Mouse (Mus musculus) CD4-positive, CD25-positive, alpha-beta regulatory T cell, adult 2 months (primary cell): ENCODE measurements at regions not wholly inside any gene's neighbourhood (a gene's known extent, or its start where the extent isn't known, plus 50 kb on each side); places are given as distances from the start of the nearest gene placed in this dataset.
"Not testable (repeated sequence)": the region's sequence is repeated elsewhere in the genome, so short reads cannot be mapped to it uniquely, and the experiment has no call there.

Source experiments
- DNase-seq: peaks from one replicate; pipeline ENCODE4 v3.0.0-alpha.2; 2012; ENCODE audit warnings: low read depth, low spot score

DNA sequence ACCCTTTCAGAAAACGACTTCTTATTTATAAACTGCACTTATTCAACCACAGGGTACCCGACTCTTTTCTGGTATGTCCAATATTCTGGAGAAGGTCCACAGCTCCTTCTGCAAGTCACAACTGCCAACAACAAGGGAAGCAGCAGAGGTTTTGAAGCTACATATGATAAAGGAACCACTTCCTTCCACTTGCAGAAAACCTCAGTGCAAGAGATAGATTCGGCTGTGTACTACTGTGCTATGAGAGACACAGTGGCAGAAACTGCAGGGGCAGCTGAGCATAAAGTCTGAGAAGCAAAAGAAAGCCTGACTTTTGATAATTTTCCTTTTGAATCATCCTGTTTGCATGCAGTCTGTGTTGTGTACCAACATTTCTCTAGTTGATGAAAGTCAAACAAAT is 823.8 kb downstream of the Dad1 start:
- DNase-seq: not testable (repeated sequence)

DNA sequence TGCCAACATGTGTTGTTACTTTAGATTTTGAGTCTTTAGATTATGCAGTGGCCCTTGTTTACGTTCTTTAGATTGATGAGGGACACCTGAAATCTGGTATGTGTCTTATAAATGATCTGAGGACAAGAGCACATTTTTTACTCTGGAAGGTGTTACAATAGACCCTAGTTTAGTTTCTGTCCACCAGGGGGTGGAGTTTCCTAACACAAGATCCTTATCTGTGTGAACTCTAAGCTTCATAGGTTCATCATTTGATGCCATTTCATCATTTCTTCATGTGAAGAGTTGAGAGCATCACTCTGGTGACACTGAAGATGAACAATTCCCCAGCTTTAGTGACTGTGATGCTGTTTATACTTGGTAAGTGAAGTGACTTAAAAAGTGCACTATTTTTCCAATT is 825.5 kb downstream of the Dad1 start:
- DNase-seq: peak; percentile 1

DNA sequence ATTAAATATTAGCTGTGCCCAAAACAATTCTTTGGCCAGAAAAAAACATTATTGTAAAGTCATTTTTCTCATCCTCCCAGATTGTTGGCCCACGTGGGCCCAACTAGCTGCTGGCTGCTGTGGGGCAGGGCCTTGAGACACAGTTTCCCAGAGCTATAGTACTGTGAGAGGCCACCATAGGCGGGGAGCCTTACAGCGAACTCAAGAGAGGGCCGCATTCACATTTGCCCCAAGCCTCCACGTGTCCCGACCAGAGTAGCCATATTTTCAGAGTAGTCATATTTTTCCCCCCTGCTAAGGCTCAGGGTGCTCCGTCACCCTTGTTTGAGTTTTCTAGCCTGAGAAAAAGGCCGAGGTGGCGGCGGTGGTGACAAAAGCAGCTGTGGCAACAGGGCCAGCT is 826.3 kb downstream of the Dad1 start:
- DNase-seq: not testable (repeated sequence)

DNA sequence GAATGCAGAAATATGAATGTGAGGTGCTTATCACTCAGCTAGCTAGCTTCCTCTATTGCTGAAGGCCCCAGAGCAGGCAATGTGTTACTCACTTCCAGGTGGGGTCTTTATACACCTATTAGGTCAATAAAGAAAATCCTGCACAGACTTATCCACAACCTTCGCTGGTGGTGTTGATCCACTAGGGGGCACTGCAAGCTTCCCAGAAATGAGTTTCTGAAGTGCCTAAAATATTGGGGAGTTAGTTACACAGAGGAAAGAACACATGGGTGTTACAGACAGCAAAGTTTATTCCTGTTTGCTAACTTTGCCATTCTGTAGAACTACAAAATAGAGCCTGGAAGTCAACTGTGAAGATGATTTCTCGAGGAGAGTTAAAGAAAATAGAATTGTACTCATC is 836.9 kb downstream of the Dad1 start:
- DNase-seq: not testable (repeated sequence)

DNA sequence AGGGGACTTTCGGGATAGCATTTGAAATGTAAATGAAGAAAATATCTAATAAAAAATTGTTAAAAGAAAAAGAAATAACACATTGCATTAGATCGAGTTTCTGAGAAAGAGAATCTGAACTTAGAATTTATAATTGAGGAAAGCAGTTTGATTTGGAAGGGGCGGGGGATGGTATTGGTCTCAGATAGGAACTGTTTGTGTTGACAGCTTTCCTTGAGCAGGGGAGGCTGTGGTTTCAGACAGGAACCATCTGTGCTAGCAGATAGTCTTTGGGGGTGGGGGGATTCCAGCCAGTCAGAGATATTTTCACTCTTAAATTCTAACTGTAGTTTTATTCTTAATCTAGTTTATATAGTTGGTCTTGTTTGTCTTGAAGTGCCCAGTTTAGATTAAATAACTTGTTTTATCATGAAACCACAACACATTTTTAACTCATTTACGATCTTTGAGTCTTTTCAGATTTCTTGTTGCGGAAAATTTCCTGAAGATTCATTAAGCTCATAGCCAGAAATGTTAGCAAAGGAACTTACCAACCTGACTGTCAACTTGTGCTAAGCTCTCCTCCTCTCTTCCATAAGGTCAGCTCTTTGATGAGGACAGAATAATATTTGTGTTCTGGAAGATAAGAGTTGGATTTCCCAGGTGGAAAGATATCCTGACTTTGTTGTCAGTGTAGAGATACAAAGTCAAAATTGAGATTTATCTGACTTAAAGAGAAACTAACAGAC is 846.2 kb downstream of the Dad1 start:
- not testable (repeated sequence) for DNase-seq

DNA sequence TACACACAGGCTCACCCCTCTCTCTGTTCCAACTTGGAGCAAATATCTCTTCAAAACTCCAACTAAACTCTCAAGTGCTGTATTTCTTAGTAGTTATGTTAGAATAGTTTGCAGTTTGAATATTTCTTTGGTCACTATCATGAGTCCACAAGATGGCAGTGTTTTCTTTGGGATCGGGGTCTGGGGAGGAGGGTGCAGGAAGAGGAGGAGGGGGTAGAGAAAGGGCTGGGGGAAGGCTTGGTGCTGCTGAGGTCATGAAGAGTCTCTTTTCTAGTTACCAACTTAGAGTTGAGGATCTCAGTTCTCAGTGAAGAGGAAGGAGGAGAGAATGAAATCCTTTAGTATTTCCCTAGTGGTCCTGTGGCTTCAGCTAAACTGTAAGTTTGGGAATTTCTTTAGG is 863.6 kb downstream of the Dad1 start:
- not testable (repeated sequence) for DNase-seq

DNA sequence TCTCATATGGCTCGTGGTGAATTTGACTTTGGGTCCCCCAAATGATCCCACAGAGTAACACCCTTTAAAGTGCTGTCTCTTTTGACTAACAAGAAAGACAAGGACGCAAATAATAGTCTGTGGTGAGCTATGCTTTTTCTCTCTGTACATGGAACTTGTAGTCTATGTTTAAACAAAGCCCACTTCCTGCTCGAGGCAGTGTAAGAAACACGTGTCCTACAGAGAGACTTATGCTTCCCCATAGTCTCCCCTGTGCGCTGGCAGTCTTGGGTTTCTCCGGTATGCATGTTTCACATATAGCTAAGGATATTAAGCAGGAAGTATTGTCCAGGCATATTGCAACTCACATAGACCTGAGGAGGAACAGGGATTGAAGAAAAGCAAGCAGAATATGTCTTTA is 879.0 kb upstream of the Olfr1507 start:
- DNase-seq: peak; percentile 18

DNA sequence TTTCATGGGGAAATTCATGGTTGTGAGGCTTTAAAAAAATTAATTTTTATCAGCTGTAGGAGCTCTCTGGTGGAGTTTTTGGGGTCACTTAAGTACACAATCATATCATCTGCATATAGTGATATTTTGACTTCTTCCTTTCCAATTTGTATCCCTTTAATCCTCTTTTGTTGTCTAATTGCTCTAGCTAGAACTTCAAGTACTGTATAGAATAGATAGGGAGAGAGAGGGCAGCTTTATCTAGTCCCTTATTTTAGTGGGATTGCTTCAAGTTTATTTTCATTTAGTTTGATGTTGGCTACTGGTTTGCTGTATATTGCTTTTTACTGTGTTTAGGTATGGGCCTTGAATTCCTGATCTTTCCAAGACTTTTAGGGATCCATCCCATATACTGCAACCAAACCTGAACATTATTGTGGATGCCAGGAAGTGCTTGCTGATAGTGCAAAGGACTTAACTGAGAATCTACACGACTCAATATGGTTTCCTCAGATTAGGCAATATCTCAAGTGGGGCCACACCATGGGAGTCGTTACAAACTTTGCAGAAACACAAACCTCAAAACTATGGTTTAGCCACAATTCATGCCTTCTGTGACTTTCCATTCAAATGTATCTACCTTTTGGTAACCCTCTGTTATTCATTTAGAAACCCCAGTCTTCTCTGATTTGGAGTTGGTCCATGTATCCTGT is 878.4 kb upstream of the Olfr1507 start:
- not testable (repeated sequence) for DNase-seq

DNA sequence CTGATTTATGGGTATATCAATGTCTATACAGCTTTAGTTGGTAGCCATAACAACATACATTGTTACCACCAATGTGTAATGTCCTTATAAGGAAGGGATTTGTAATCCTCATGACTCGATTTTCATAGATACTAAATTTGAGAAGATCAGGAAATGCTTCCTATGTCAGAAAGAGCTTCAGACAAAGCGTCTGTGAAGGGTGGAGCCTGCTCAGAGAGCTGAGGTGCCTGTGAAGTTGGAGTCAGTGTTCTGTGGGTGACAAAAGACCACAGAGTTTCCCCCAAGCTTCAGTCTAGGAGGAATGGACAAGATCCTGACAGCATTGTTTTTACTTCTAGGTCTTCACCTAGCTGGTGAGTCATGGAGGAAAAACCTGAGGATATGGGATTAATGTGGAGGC is 874.2 kb upstream of the Olfr1507 start:
- DNase-seq: peak; percentile 36

DNA sequence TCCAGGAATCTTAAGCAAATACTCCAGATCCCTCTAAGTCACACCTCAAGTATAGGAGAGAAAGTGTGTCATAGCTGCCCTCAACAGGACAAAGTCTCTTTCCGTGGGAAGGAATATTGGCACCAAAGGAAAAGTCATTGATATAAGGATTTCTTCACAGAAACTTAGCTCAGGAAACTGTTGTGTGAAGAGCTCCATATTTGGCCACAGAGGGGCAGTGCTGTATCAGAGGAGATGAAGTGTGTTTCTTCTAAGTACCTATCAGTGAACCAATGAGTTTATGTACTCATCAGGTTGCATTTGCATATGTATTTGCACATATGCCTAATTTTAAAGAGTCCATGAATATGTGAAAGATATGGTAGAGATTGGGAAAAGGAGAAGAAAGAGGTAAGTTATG is 871.9 kb upstream of the Olfr1507 start:
- DNase-seq: not testable (repeated sequence)

DNA sequence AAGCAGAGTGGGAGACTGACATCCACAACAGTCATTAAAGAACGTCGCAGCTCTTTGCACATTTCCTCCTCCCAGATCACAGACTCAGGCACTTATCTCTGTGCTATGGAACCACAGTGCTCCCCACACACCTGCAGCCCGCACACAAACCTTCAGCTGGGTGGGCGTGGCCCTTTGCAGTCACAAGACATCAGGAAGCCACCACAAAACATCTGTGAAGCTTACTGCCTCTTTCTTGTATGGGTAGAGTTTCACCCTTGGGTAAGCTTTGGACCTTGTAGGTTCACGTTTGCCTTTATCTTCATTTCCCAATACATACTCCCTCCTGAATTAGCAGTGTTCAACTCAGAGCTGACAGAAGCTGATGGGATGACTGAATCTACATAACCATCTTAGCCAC is 868.4 kb upstream of the Olfr1507 start:
- DNase-seq: peak; percentile 67

DNA sequence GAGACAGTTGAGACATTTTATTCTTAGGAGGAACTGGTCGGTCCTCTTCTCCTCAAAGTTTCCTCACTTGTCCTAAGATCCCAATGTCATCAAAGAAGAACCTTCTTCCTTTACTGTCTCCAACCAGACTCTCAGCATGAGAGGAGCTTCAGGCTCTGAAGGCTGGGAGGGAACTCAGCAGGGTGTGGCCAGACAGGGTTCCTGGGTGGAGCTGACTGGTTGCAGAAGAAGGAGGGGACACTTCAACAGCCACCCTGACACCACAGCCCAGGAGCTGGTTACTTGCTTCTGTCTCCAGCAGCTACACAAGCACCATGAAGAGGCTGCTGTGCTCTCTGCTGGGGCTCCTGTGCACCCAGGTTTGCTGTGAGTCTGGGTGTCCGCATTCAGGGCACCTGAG is 866.5 kb upstream of the Olfr1507 start:
- DNase-seq: peak; percentile 26

DNA sequence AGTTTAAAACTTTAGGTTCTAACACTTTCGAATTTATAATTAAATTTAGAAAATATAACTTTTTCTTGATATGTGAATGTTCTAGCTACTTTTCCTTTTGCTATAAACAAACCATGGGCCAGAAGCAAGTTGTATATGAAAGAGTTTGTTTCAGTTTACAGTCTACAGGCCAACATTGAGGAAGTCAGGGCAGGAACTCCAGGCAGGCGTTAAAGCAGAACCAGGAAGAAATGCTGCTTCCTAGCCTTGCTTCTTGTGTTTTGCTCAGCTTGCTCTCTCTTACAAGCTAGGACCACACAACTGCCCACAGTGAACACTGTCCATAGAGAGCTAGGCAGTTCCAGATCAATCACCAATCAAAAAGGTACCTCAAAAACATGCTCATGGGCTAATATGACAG is 861.9 kb upstream of the Olfr1507 start:
- not testable (repeated sequence) for DNase-seq

DNA sequence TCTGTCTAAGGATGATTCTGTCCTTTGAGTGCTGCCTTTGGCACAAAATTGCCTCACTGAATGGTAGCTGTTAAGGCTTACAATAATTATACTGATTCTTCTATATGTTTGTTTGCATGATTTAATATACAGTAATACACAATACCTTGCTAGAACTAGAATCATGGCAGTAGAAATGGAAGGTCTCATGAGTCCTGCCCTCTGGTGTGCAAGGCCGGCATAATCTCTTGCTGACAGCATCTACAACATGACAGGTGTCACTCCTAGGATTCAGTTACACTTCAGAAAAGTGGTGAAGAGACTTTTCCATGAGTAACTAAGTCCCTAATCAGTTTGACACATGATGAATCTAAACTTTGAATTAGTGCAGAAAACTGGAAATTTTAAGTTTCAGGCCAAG is 861.2 kb upstream of the Olfr1507 start:
- not testable (repeated sequence) for DNase-seq

DNA sequence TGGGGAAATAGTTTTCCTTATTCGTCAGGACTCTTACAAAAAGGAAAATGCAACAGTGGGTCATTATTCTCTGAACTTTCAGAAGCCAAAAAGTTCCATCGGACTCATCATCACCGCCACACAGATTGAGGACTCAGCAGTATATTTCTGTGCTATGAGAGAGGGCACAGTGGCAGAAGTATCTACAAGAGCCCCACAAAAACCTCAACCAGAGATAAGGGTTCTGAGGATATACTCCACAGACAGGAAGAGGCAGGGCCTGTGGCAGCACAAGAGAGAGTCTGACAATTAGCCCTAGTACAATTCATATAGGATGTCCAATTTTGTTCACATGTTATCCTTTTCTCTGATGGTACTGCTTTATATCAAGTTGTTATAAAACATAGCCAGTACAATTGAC is 855.9 kb upstream of the Olfr1507 start:
- peak; percentile 36 for DNase-seq

DNA sequence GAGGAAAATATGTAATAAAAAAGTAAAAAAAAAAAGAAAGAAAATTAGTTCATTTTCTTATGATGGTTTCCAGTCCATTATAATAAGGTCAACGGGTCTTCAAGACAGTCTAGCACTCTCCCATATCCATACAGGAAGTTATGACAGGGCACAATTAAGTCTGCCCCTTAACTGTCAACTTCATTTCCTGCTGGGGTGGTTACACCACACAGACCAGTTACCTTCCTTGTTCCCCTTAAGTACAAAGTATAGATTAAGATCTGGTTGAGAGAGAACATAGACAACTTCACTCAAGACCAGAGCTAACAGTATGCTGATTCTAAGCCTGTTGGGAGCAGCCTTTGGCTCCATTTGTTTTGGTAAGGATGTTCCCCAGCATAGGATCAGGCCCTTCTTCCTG is 855.2 kb upstream of the Olfr1507 start:
- DNase-seq: not testable (repeated sequence)

DNA sequence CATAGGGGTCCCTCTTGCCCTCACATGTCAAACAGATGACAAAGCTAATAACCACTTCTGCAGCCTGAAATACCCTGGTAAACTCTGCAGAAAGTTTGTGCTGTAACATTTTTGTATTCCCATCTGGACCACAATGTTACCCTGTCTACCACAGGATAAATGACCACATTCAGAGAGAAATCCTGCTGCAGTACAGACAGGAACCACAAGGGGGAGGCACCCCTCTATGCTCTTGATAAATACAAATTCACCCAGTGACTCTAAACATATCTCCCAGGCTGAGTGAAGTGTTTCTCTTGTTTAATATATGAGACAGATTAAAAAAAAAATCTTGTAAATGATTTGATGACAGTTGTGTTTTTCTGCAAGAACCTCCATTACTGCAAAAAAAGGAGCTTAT is 853.6 kb upstream of the Olfr1507 start:
- DNase-seq: not testable (repeated sequence)

DNA sequence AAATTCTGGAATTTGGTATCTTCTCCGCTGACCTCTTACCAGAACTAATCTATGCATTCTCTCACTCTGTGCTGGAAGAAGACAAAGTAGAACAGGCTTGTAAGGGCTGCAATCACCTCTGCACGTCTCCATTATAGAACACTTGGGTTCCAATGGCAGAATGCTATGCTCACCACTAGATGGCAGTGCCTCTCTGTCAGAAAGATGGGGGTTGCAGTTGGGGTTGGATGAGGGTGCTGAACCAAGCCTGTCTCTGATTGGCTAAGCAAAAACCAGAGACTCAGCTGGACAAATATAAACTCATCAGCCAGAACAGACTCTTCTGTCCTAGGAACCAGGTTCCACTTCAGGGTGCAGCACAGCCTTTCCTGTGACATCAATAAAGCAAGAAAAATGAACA is 850.0 kb upstream of the Olfr1507 start:
- peak; percentile 54 for DNase-seq

DNA sequence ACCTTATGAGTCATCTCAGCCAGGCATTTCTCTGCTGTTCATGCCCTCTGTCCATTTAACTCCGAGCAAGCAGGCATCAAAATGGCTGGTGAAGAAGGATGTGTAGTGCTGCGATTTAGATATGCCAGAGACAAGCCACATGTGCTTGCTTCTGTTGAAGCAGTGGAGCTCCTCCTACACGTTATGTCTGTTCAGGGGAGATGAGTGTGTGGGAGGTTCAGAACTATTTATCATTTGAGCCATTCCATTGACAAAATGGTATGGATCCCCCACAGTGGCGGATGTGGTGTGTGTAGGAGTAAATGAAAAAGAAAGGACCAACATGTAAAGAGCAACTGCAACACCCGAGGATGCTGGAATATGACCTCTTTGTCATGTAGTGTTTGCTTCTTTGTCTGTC is 848.3 kb upstream of the Olfr1507 start:
- not testable (repeated sequence) for DNase-seq

DNA sequence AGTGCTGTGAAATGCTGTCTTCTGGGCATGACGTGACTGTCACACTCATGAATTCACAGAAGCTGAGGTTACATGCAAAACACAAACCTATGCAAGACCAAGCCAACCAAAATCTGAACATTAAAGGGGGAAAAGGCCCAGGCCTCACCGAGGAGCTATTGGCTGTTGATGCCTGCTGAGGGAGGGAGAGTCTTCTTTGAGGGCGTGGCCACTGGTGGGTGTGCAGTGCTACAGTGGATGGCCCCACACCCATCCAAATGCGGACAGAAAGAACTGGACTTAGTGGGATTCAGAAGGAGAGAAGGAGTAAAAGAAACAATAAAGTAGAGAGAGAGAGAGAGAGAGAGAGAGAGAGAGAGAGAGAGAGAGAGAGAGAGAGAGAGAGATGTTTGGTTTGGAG is 843.6 kb upstream of the Olfr1507 start:
- DNase-seq: not testable (repeated sequence)

DNA sequence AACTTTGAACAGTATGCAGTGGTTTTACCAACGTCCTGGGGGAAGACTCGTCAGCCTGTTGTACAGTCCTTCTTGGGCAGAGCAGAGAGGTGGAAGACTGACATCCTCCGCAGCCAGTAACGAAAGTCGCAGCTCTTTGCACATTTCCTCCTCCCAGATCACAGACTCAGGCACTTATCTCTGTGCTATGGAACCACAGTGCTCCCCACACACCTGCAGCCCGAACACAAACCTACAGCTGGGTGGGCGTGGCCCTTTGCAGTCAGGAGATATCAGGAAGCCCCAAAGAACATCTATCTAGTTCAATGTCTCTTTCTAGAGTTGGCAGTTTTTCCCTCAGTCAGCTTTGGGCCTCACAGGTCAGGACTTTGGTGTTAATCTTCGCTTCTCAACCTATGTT is 841.9 kb upstream of the Olfr1507 start:
- DNase-seq: not testable (repeated sequence)

DNA sequence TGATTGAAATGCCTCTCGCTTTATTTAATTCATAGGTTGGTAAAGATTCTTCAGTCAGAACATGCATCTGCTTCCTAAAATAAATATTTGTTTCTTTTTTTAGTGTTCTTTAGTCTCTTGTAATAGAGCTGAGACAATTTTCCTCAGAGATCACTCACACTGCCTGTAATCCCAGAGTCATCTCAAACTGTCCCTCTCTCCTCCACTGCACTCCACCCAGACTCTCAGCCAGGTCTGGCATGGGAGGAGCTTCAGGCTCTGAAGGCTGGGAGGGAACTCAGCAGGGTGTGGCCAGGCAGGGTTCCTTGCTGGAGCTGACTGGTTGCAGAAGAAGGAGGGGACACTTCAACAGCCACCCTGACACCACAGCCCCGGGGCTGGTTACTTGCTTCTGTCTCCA is 841.2 kb upstream of the Olfr1507 start:
- DNase-seq: not testable (repeated sequence)

DNA sequence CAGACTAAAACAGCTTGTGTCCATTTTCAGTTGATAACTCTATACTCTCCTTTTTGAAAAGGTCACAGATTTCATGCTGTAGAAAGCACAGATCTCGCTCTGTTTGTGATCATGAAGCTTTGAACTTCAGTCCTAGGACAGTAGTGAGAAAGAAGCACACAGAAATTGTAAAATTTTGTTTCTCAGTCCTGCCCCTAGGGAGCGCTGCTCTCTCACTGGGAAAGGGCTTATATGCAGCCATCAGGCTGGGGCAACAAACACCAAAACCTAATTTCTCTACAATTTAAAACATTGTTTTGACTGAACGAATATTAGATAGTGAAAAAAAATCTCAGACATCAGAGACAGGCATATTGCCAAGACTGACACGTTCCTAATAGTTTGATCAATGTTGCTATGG is 838.9 kb upstream of the Olfr1507 start:
- not testable (repeated sequence) for DNase-seq
